Mouse (Mus musculus) frontal cortex, adult 2 months (tissue): Measurements from ENCODE around the gene Sv2b. TPM values are rescaled to one million over a fixed set of nuclear protein-coding genes. Genes with fewer than 3 reads are reported as not detected.

ENCODE experiments used
- DNase-seq, 2 experiments: peaks; one replicate each; pipeline ENCODE4 v3.0.0; 2022; ENCODE audit warnings: low spot score in 1 of 2; ENCODE audit errors: extremely low spot score in 1 of 2
- polyA plus RNA-seq: library from polyadenylated mRNA; depleted of rRNA; stranded (reverse); fragments of >200 nt; gene quantifications from 2 replicates; pipeline ENCODE4 v1.2.3, GENCODE M21; 2012

Gene Sv2b
- polyA plus RNA-seq, 1 experiment: 139 TPM

GRCm38 (mm10) chr7:75295228-75295865 is 13.7 kb downstream of the Sv2b start:
- DNase-seq: peak in 1 of 2 experiments; percentile 42

GRCm38 (mm10) chr7:75292246-75292645 is 16.8 kb downstream of the Sv2b start:
- no peak for DNase-seq

- DNase-seq: no peak
These were observed 18.5 kb downstream of the Sv2b start for GRCm38 (mm10) chr7:75290554-75290953.

GRCm38 (mm10) chr7:75287237-75287636 is 21.8 kb downstream of the Sv2b start:
- peak; percentile 73 to 79 for DNase-seq

- DNase-seq: peak in 1 of 2 experiments; percentile 61
These were observed 26.1 kb downstream of the Sv2b start for GRCm38 (mm10) chr7:75282951-75283350.

DNA sequence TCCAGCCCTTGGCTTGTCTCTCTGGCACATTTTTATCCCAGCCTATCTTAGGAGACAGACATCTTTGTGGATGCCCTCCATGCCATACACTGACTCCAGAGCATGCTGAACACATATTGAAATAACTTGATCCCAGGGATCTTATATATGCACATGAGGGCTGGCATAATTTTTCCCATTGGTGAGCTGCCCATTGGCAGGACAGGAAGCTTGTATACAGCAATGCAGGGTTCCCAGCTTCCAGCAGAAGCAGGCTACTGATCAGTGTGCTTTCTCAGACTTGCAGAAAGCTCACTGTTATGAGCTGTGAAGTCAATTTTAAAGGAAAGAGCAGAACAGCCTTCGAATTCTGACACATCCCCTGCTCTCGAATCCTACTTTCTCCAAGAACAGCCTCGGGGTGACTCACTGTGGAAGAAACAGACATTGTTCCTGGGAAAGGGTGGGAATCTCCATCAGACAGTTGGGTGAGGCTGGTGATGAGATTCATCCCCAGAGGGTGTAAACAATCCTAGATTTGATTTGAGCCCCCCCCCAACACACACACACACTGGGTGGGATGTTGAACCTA is 26.9 kb downstream of the Sv2b start:
- peak; percentile 66 to 77 for DNase-seq

DNA sequence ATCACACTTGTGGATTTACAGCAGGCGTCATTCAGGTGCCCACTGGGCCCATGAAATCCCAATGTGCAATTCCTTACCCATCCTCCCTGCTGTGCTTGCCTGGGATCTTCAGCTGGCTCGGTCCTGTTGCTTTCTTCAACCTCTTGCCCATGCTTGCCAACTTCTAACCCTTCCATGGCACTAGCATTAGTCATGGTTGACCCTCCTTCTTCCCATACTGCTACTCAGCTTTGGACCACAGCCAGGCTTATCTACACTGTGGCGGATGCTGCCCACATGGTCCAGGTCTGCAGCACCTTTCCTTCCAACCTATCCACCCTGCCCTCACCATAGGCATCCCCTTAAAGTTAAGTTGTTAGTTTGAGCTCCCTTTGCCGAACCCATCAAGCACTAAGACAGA is 28.0 kb downstream of the Sv2b start:
- no peak for DNase-seq

- DNase-seq: no peak
These were observed 31.2 kb downstream of the Sv2b start for GRCm38 (mm10) chr7:75277847-75278246.

GRCm38 (mm10) chr7:75276739-75277138 is 32.3 kb downstream of the Sv2b start:
- DNase-seq: no peak

DNA sequence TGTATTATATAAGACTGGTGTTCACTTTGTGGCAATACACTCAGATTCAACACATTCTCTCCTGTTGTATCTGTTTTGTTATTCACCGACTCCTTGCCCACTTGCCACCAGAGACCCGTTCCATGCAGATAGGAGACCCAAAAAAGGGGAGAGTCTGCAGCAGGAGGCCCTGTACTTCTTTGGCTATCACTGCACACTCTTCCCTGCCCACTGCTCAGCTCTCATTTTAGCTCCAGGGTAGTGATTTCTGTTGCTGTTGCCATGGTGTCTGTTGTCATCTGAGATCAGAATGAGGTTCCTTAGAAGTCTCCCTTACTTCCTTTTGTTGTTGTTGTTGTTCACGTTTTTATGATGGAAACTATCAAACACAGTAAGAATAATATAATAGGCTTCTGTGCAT is 34.5 kb downstream of the Sv2b start:
- peak in 1 of 2 experiments; percentile 36 for DNase-seq

DNA sequence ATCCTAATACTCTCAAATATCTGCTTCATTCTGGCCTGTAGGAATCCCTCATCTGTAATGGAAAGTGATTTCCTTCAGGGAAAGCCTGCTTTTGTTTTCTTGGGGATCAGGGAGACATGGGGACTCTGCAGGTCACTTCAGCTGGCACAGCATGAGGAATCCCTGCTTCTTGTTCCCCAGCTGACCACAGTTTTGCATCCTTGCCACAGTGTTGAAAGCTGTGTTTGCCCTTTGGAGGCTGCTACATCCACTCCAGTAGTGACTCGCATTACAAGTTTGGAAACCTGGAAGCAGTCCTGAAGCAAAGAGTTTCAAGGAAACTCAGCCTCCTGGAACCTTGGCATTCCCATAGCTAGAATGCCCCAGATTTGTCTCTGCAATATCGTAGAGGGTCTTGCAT is 35.4 kb downstream of the Sv2b start:
- DNase-seq: no peak

GRCm38 (mm10) chr7:75271921-75272381 is 37.1 kb downstream of the Sv2b start:
- peak; percentile 76 to 79 for DNase-seq

- no peak for DNase-seq
These were observed 37.8 kb downstream of the Sv2b start for GRCm38 (mm10) chr7:75271306-75271705.

GRCm38 (mm10) chr7:75267236-75267635 is 41.8 kb downstream of the Sv2b start:
- peak in 1 of 2 experiments; percentile 32 for DNase-seq

- peak; percentile 63 to 85 for DNase-seq
These were observed 43.8 kb downstream of the Sv2b start for GRCm38 (mm10) chr7:75265241-75265640.

DNA sequence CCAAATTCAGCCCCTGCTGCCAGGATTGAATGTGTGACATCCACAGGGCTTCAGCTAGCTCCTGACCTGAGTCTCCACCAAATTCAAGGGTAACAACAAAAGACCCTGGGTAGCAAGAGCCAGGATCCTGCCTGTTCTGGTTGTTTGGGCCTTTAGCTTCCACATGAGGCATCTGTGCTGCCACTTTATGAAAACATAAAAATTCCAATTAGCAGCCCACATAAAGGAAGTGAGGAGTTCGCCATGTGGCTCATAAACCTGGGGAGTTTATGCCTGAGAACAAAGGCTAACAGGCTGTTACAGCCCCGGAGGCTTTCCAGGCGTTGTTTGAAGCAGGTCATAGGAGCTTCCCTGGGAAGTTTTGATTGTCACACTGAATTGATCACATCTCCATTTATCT is 49.1 kb downstream of the Sv2b start:
- DNase-seq: no peak

GRCm38 (mm10) chr7:75253611-75254250 is 55.3 kb downstream of the Sv2b start:
- peak in 1 of 2 experiments; percentile 52 for DNase-seq

DNA sequence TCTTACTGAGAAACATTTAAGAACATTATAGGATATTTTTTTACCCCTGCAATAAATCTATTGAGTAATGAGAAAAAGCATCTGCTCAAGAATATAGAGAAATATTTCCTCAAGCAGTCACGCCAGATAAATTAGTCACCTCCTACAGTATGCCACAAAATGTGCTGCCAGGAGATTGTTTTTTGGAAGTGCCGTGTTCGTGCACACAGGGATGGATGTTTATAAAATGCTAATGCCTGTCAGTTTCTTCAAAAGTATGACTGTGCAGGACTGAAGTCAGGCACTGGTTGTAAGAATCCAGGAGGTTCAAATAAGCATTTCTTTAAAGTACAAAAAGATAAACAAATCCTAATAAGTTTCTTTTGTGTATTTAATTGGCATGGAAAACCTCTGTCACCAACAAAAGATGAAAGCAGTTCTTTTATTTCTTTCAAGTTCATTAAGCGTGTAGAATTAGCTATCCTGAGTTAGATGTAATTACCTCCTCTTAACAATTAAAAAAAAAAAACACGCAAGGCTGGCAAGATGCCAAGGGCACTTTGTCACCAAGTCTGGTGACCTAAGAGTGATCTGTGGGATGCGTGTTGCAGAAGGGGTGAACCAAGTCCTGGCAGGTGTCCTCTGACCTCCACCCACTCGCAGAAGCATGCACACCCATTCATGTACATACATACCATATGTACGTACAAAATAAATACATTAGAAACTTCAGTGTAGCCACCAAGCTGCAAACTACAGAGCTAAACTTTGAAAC is 68.1 kb downstream of the Sv2b start:
- DNase-seq: peak in 1 of 2 experiments; percentile 57

DNA sequence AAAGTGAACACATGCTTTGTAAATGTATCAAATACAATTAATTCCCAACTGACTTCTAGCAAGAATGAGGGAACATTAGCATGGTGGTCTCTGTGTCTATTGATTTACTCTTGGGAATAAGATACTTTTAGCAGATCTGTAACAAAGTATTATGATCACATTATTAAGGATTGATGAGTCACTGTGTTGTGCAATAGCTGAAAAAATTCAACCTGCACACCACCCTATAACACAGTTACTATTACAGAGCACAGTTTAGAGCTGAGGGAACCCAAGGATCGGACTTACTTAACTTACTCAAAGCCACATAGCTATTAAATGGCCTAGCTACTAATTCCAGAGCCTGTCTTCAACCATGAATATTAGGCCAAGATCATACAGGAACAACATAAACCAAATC is 72.7 kb downstream of the Sv2b start:
- no peak for DNase-seq

DNA sequence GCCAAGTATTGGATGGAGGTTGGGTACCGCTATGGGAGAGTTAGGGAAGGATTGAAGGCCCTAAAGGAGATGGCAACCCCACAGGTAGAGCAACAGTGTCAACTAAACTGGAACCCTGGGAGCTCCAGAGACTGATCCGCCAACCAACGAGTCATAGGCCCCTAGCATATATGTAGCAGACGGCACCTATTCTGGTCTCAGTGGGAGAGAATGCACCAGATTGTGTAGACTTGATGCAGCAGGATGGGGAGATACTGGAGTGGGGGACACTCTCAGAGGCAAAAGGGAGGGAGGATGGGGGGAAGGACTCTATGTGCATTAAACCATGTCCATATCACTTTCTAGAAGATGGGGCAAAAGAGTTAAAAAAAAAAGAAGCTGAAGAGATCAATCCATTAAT is 84.9 kb downstream of the Sv2b start:
- no peak for DNase-seq
